Mouse (Mus musculus): ENCODE data around the gene Rnf133.

The Rnf133 gene

DNA sequence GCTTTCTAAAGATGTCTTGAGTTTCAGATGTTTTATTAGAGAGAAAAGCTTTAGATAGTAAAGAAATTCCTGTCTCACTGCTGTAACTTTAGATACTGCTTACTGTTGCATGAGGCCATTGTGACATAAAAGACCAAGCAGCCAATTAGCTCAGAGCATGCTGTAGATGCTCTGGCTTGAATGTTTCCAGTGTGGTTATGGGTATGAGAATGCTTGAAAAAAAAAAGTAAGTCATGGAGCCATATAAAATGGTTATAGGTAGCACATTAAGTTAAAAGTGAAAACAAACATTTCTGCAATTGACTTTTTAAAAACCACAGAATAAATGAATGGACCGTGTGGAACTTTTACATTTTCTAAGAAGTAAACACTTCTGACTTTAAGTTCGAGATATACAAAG lies at the start of gene Rnf133:
Gene Rnf133, minus strand, starts transcription at position 101 of the 400 bp plus-strand sequence.
- no peak for DNase-seq (ENCODE audit: low read depth, low spot score)

DNA sequence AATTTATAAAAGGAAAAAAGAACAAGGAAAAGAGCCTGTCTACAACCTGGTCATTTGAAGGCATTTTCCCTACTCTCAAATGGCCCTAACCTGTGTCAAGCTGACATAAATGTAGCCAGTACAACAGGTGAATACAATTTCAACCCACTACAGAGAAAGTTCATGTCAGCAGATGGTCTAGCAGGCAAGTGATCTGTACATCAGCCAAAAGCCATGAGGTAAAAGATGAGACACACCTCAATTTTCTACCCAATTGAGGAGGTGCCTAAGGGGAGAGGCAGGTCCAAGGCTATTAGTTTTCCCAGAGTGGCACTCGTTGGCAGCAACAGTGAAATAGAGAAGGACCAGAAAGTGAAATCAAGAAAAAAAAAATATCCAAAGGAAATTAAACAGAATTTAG lies 28.1 kb upstream of the Rnf133 start:
- DNase-seq (ENCODE audit: low read depth, low spot score) = no peak

DNA sequence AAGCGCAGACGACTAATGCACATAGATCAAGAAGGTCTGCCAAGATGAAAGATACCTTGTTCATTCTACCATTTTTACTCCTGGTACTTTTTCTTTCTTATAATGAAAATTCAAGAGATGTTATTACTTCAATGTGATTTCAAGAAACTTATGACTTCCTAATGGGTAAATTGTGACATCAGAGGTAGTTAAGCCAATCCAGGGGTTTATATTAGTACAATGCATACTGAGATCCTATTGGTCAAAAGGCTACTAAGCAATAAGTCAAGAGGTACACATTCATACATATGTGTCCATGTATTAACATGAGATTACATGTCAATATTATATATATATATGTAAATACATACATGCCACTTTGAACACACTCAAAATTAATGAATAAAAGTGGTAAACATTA lies 4.9 kb upstream of the Rnf133 start, which contains the start of gene Rnf148:
Gene Rnf148, minus strand, starts transcription at position 101 of the 400 bp plus-strand sequence.
- no peak for DNase-seq (ENCODE audit: low read depth, low spot score)

DNA sequence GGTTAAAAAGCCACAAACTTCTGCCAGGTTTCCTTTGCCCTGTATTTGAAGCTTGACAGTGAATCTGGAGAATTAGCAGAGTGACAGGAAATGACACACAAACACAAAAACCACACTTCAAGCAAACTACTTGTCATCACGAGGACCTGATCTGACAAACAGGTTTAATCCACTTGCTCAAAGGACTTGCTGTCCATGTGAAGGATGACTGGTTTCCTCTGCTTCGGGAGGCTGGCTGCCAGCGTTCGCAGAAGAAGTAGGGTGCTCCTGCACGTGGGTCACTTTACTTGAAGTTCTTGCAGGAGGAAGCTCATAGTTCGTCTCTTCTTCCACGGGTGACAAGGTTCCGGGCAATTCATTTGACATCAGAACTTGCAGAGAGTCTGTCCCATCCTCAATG lies 1.4 kb downstream of the Rnf133 start:
- DNase-seq (ENCODE audit: low read depth, low spot score) = no peak

DNA sequence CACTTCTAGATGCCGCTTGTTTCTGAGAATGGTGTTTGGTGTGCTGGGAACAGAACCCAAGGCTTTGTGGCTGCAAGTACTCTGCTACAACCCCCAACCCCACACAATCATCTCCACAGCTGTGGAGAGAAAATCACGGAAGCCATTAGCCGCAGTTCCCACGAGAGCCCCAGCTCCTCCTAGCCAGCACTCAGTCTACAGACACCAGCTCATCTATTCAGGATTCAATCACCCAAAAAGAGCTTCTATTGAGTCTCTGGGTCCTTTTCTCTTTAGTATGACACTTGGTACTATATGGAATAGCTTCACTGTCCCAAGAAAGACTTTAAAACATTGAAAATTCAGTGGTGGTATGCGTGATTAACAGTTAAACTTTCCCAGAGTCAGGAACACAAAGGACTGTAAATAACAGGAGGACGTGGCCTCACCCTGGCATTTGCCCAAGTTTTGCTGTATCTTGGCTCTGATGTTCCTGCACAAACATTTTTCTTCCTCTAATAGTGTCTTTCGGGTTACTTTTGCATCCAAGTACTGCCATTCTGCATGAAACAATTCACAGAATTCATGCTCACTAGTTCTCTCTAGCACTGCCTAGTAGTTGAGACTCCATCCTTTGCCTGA lies 2.4 kb downstream of the Rnf133 start:
- DNase-seq (ENCODE audit: low read depth, low spot score) = no peak

DNA sequence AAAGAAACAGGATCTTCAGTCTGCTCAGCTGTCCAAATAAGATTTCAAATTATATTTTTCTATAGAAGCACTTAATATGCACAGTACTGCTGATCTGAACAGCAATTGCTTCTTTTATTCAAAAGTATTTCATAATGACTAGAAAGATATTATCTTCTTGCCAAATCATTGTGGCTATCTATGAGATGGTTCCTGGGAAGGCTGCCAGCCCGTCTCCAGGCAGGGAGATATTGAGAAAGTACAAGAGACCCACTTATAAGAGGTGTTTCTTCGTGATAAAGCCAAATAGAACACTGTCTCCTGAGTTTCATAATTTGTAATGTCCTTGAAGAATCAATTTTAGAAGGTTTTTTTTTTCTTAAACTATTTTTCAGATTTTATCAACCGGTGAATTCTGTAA lies 13.0 kb downstream of the Rnf133 start:
- no peak for DNase-seq (ENCODE audit: low read depth, low spot score)

DNA sequence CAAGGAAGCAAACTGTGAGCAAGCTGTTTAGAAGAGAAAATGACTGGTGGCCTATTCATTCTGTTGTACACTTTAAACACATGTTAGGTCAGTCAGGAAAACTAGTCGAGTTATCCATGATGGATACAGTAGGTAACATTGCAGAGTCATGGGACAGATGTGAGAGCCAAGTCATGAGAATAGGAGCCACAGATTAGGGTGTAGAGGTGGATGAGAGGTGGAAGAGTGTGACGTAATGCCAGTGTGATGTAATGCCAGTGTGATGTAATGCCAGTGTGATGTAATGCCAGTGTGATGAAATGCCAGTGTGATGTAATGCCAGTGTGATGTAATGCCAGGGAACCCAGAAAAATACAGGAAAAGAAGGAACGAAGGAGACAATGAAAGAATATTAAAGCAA lies 14.9 kb downstream of the Rnf133 start:
- DNase-seq (ENCODE audit: low read depth, low spot score) = no peak

DNA sequence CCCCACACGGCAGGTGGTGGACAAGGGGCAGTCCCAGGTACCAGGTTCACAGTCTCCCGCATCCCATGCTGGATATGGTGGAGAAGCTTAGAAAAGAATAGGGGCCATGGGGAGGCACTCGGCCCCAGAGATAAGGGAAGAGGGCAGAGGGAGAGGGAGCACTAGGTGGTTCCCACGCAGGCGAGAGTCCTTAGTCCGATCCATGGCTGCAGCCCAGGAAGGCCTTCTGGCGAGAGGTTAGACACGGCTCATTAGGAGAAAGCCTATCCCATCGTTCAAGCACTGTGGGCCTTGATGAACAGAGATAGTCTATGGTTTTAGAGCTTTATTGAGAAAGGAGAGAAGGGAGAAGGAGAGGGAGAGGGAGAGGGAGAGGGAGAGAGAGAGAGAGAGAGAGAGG lies 16.1 kb downstream of the Rnf133 start:
- DNase-seq (ENCODE audit: low read depth, low spot score) = no peak

DNA sequence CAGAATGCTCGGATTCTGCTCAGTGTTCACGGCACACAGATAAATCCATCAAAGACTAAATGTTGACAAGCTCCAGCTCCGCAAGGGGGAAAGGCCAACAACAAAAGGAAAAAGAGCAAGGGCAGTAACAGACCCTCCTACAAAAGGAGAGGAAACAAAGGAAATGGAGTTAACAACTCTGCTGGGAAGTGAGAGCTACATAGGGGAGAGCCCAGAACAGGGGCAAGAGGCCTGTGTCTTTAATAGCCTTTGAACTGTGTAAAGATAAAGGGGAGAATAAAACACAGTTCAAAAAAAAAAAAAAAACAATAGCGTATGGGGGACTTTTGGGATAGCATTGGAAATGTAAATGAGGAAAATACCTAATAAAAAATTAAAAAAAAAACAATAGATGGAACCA lies 19.6 kb downstream of the Rnf133 start:
- no peak for DNase-seq (ENCODE audit: low read depth, low spot score)

Data from retina, adult 2 months (tissue).